Mouse (Mus musculus): ENCODE results near the gene Mtus2. TPM values are rescaled to one million over a fixed set of nuclear protein-coding genes. Genes with fewer than 3 reads are reported as not detected.

Gene Mtus2
- polyA plus RNA-seq, 1 experiment from 2014 or later: 20.4 TPM

- 80% methylated on average over 3 of the region's 3 CpGs for WGBS
- Histone ChIP-seq H3K36me3 (ENCODE audit: control insufficient read depth, insufficient read depth, low read length) (no peaks in the 10 kb centered on the region), H3K4me3 (ENCODE audit: low read length) (no peak overlapping the region), H3K27me3 (replicated peaks; ENCODE audit: control insufficient read depth, insufficient read depth, low read length) (no peaks in the 10 kb centered on the region), H3K4me2 (ENCODE audit: low read depth, low read length) (no peak overlapping the region), H3K9ac (ENCODE audit: low read depth, low read length) (no peak overlapping the region), H3K4me1 (ENCODE audit: control insufficient read depth, insufficient read depth, low read length) (no peaks in the 10 kb centered on the region), H3K27ac (ENCODE audit: low read length) (no peak overlapping the region), H3K9me3 (ENCODE audit: control insufficient read depth, low read length) (no peaks in the 10 kb centered on the region; the same call in 1 of the 2 replicates)
- no peak for ATAC-seq
These were observed 122.6 kb downstream of the Mtus2 start for GRCm38 (mm10) chr5:148079732-148080131.

DNA sequence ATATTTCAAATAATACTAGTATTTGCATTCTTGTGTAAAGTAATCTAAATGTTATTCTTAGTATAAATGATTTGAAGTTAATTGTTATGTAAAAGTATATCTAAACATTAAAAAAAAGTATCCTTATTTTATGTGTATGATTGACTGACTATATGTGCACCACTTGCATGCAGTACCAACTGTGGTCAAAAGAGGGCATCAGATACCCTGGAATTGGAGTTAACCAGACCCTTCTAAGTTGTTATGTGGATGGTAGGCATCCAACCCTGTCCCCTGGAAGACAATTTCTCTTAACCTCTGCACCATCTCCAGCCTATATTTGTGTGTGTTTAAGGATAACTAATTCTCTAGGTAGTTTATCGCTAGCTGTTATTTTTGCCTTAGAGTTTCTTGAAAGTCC is 126.4 kb downstream of the Mtus2 start:
- WGBS: 100% methylated on average over 1 of the region's 1 CpGs
- H3K9ac ChIP-seq (ENCODE audit: low read depth, low read length): no peak overlapping the region
- H3K9me3 ChIP-seq (ENCODE audit: control insufficient read depth, low read length): no peaks in the 10 kb centered on the region; the same call in 1 of the 2 replicates
- no peak overlapping the region for H3K4me3 ChIP-seq (ENCODE audit: low read length)
- no peak for ATAC-seq
- H3K36me3 ChIP-seq (ENCODE audit: control insufficient read depth, insufficient read depth, low read length): no peaks in the 10 kb centered on the region
- no peak overlapping the region for H3K4me2 ChIP-seq (ENCODE audit: low read depth, low read length)
- H3K27ac ChIP-seq (ENCODE audit: low read length): no peak overlapping the region
- no peaks in the 10 kb centered on the region for H3K27me3 ChIP-seq (replicated peaks; ENCODE audit: control insufficient read depth, insufficient read depth, low read length)
- no peaks in the 10 kb centered on the region for H3K4me1 ChIP-seq (ENCODE audit: control insufficient read depth, insufficient read depth, low read length)

GRCm38 (mm10) chr5:148084766-148085165 is 127.6 kb downstream of the Mtus2 start:
- ATAC-seq: no peak
- no peak overlapping the region for H3K9ac ChIP-seq (ENCODE audit: low read depth, low read length)
- H3K36me3 ChIP-seq (ENCODE audit: control insufficient read depth, insufficient read depth, low read length): no peaks in the 10 kb centered on the region
- no peaks in the 10 kb centered on the region for H3K4me1 ChIP-seq (ENCODE audit: control insufficient read depth, insufficient read depth, low read length)
- 84% methylated on average over 5 of the region's 5 CpGs for WGBS
- H3K27me3 ChIP-seq (replicated peaks; ENCODE audit: control insufficient read depth, insufficient read depth, low read length): no peaks in the 10 kb centered on the region
- no peak overlapping the region for H3K4me3 ChIP-seq (ENCODE audit: low read length)
- no peaks in the 10 kb centered on the region; the same call in 1 of the 2 replicates for H3K9me3 ChIP-seq (ENCODE audit: control insufficient read depth, low read length)
- H3K4me2 ChIP-seq (ENCODE audit: low read depth, low read length): no peak overlapping the region
- no peak overlapping the region for H3K27ac ChIP-seq (ENCODE audit: low read length)

DNA sequence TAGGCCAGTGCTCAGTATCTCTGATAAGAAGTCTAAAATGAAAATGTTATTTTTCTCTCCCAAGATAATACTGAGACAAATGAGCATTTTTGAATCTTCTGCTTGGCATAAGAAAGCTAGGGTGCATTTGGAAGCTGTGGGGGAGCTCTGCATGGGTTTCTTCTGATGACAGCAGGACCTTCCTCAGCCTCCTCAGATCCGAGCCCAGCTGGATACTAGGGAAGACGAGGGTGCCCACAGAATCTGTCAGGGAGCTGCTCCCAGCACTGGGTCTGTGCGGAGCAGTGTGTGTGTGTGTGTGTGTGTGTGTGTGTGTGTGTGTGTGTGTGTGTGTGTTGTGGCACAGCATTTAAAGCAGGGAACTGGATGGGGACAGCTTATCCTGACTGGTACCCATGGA is 130.7 kb downstream of the Mtus2 start:
- Histone ChIP-seq H3K36me3 (ENCODE audit: control insufficient read depth, insufficient read depth, low read length) (no peaks in the 10 kb centered on the region), H3K4me3 (ENCODE audit: low read length) (no peak overlapping the region), H3K9me3 (ENCODE audit: control insufficient read depth, low read length) (no peaks in the 10 kb centered on the region; the same call in 1 of the 2 replicates), H3K4me1 (ENCODE audit: control insufficient read depth, insufficient read depth, low read length) (no peaks in the 10 kb centered on the region), H3K27ac (ENCODE audit: low read length) (no peak overlapping the region), H3K27me3 (replicated peaks; ENCODE audit: control insufficient read depth, insufficient read depth, low read length) (no peaks in the 10 kb centered on the region), H3K4me2 (ENCODE audit: low read depth, low read length) (no peak overlapping the region), H3K9ac (ENCODE audit: low read depth, low read length) (no peak overlapping the region)
- no peak for ATAC-seq
- WGBS: 64% methylated on average over 3 of the region's 3 CpGs

DNA sequence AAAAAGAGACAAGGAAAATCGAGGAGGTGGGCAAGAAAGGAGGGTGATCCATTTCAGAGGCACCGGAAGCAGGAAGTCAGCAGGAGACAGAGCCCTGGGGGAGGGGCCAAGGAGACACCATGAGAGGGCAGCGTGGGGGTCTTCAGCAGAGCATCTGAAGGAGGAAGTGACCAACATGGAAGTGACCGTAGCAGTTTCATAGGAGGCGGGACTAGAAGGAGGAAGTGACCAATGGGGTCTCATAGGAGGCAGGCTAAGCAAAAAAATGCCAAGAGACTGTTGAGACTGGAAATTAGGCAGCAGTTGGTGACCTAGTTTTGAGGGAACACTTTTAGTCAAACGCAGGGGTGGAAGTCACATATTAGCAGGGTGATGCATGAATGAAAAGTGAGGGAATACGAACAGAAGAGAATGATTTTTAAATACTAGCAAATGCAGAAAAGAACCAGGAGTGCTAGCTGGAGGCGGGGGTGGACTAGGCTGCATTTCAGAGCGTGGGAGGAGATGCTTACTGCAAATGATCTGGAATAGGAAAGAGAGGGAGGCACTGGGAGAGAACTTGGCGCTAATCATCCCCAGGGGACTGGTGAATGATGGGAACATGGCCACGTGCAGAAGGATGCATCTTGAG is 133.2 kb downstream of the Mtus2 start:
- no peaks in the 10 kb centered on the region for H3K36me3 ChIP-seq (ENCODE audit: control insufficient read depth, insufficient read depth, low read length)
- no peak overlapping the region for H3K4me3 ChIP-seq (ENCODE audit: low read length)
- 76% methylated on average over 11 of the region's 11 CpGs for WGBS
- no peaks in the 10 kb centered on the region for H3K4me1 ChIP-seq (ENCODE audit: control insufficient read depth, insufficient read depth, low read length)
- H3K27me3 ChIP-seq (replicated peaks; ENCODE audit: control insufficient read depth, insufficient read depth, low read length): no peaks in the 10 kb centered on the region
- H3K4me2 ChIP-seq (ENCODE audit: low read depth, low read length): no peak overlapping the region
- no peak overlapping the region for H3K27ac ChIP-seq (ENCODE audit: low read length)
- ATAC-seq: no peak
- no peak overlapping the region for H3K9ac ChIP-seq (ENCODE audit: low read depth, low read length)
- H3K9me3 ChIP-seq (ENCODE audit: control insufficient read depth, low read length): no peaks in the 10 kb centered on the region

GRCm38 (mm10) chr5:148094640-148095039 is 137.5 kb downstream of the Mtus2 start:
- no peak overlapping the region for H3K27ac ChIP-seq (ENCODE audit: low read length)
- no peak overlapping the region for H3K4me3 ChIP-seq (ENCODE audit: low read length)
- WGBS: 40% methylated on average over 10 of the region's 10 CpGs
- H3K27me3 ChIP-seq (replicated peaks; ENCODE audit: control insufficient read depth, insufficient read depth, low read length): no peaks in the 10 kb centered on the region
- no peak for ATAC-seq
- H3K4me1 ChIP-seq (ENCODE audit: control insufficient read depth, insufficient read depth, low read length): no peaks in the 10 kb centered on the region
- no peaks in the 10 kb centered on the region for H3K9me3 ChIP-seq (ENCODE audit: control insufficient read depth, low read length)
- no peaks in the 10 kb centered on the region for H3K36me3 ChIP-seq (ENCODE audit: control insufficient read depth, insufficient read depth, low read length)
- H3K9ac ChIP-seq (ENCODE audit: low read depth, low read length): no peak overlapping the region
- H3K4me2 ChIP-seq (ENCODE audit: low read depth, low read length): no peak overlapping the region

GRCm38 (mm10) chr5:148099356-148099755 is 142.2 kb downstream of the Mtus2 start:
- no peak overlapping the region for H3K9ac ChIP-seq (ENCODE audit: low read depth, low read length)
- no peaks in the 10 kb centered on the region for H3K9me3 ChIP-seq (ENCODE audit: control insufficient read depth, low read length)
- no peaks in the 10 kb centered on the region for H3K27me3 ChIP-seq (replicated peaks; ENCODE audit: control insufficient read depth, insufficient read depth, low read length)
- 93% methylated on average over 9 of the region's 9 CpGs for WGBS
- H3K4me3 ChIP-seq (ENCODE audit: low read length): no peak overlapping the region
- no peak for ATAC-seq
- no peak overlapping the region for H3K4me2 ChIP-seq (ENCODE audit: low read depth, low read length)
- no peaks in the 10 kb centered on the region for H3K4me1 ChIP-seq (ENCODE audit: control insufficient read depth, insufficient read depth, low read length)
- no peaks in the 10 kb centered on the region for H3K36me3 ChIP-seq (ENCODE audit: control insufficient read depth, insufficient read depth, low read length)
- no peak overlapping the region for H3K27ac ChIP-seq (ENCODE audit: low read length)

DNA sequence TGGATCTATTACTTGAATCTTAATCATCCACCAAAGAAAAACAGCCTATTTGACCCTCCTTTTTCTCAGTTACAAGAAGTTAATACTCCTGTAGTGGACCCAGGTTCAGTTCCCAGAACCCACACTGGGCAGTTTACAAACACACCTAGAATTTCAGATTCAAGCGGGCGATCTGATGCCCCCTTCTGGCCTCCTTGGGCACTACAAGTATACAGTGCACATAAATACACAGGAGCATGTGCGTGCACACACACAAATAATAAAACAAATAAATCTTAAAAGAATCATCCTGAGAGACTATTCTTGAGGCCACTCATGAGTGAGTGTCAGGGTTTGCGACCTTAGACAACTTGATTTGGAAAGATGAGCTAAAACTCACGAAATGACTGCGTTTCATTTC is 150.2 kb downstream of the Mtus2 start:
- H3K36me3 ChIP-seq (ENCODE audit: control insufficient read depth, insufficient read depth, low read length): no peaks in the 10 kb centered on the region
- no peaks in the 10 kb centered on the region for H3K4me1 ChIP-seq (ENCODE audit: control insufficient read depth, insufficient read depth, low read length)
- ATAC-seq: no peak
- 87% methylated on average over 6 of the region's 6 CpGs for WGBS
- H3K4me2 ChIP-seq (ENCODE audit: low read depth, low read length): no peak overlapping the region
- H3K4me3 ChIP-seq (ENCODE audit: low read length): no peak overlapping the region
- no peaks in the 10 kb centered on the region for H3K27me3 ChIP-seq (replicated peaks; ENCODE audit: control insufficient read depth, insufficient read depth, low read length)
- no peaks in the 10 kb centered on the region for H3K9me3 ChIP-seq (ENCODE audit: control insufficient read depth, low read length)
- H3K9ac ChIP-seq (ENCODE audit: low read depth, low read length): no peak overlapping the region
- H3K27ac ChIP-seq (ENCODE audit: low read length): no peak overlapping the region

DNA sequence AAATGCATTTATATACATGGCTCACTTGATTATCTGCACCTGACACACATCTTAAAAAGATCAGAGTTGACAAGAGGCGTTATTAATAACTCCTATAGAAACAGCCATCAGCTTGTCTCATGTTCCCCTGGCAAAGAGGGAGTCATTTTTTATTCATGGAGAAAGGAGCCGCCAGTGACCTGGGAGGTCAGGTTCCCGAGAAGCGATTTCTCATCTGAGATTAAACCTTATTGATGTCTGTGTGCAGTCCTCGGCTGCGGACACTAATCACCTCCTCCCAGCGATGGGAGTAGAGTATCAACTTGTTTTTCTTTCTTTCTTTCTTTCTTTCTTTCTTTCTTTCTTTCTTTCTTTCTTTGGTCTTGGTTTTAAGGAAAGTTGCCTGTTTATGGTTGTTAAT is 150.8 kb downstream of the Mtus2 start:
- Histone ChIP-seq H3K36me3 (ENCODE audit: control insufficient read depth, insufficient read depth, low read length) (no peaks in the 10 kb centered on the region), H3K9ac (ENCODE audit: low read depth, low read length) (no peak overlapping the region), H3K27me3 (replicated peaks; ENCODE audit: control insufficient read depth, insufficient read depth, low read length) (no peaks in the 10 kb centered on the region), H3K4me2 (ENCODE audit: low read depth, low read length) (no peak overlapping the region), H3K4me1 (ENCODE audit: control insufficient read depth, insufficient read depth, low read length) (no peaks in the 10 kb centered on the region), H3K4me3 (ENCODE audit: low read length) (no peak overlapping the region), H3K27ac (ENCODE audit: low read length) (no peak overlapping the region), H3K9me3 (ENCODE audit: control insufficient read depth, low read length) (no peaks in the 10 kb centered on the region)
- WGBS: 48% methylated on average over 7 of the region's 7 CpGs
- ATAC-seq: no peak

- Histone ChIP-seq H3K9me3 (ENCODE audit: control insufficient read depth, low read length) (no peaks in the 10 kb centered on the region), H3K4me2 (ENCODE audit: low read depth, low read length) (no peak overlapping the region)
- 66% methylated on average over 9 of the region's 9 CpGs for WGBS
These were observed 151.2 kb downstream of the Mtus2 start for GRCm38 (mm10) chr5:148108314-148108713.

More at GRCm38 (mm10) chr5:148108314-148108713, 151.2 kb downstream of the Mtus2 start:
- Histone ChIP-seq H3K36me3 (ENCODE audit: control insufficient read depth, insufficient read depth, low read length) (no peaks in the 10 kb centered on the region), H3K4me1 (ENCODE audit: control insufficient read depth, insufficient read depth, low read length) (no peaks in the 10 kb centered on the region), H3K4me3 (ENCODE audit: low read length) (no peak overlapping the region), H3K9ac (ENCODE audit: low read depth, low read length) (no peak overlapping the region), H3K27me3 (replicated peaks; ENCODE audit: control insufficient read depth, insufficient read depth, low read length) (no peaks in the 10 kb centered on the region), H3K27ac (ENCODE audit: low read length) (no peak overlapping the region)
- no peak for ATAC-seq
